ENCODE assay signal across 11 mouse cellular contexts in genomic region chr17:73723885-73724682, GRCm38 (mm10). TPM values are rescaled to one million over a fixed set of nuclear protein-coding genes. Genes with fewer than 3 reads are reported as not detected.
A peak's percentile ranks its signal among the peaks of the same experiment; 100 is the strongest.
DNase-seq lines count a peak whose midpoint lies in the region; ATAC-seq and TF ChIP-seq lines count a peak whose summit lies in the region.
"Had no signal": no experiment of that assay in that cellular context is flagged by ENCODE, and none has a peak within 500 bp of the region (broad histone marks: within the 10 kb centered on the region; RNA-seq: fewer than 3 reads in every experiment).

No protein-coding gene starts in this region.

- DNase-seq in forebrain, postnatal 0 days, result no peak
- DNase-seq in liver, postnatal 0 days, result no peak
- DNase-seq in embryonic facial prominence, embryonic 14.5 days (ENCODE audit: low spot score), result peak; percentile 50
- peak; percentile 30 for DNase-seq in thymus, postnatal 14 days
- no peak for DNase-seq in layer of hippocampus, postnatal 14 days (ENCODE audit: low spot score in 2 of 2)
- DNase-seq in right cerebral cortex, postnatal 25 days, result no peak

- no peak overlapping the region for H3K9ac ChIP-seq in forebrain, postnatal 0 days
- H3K9ac ChIP-seq in forebrain, embryonic 12.5 days, result no peak overlapping the region
- no peak overlapping the region for H3K9ac ChIP-seq in liver, postnatal 0 days (replicated peaks)
- no peak overlapping the region for H3K9ac ChIP-seq in liver, embryonic 12.5 days
- H3K9ac ChIP-seq in embryonic facial prominence, embryonic 14.5 days (ENCODE audit: low read depth, low read length), result no peak overlapping the region
- H3K9ac ChIP-seq: embryonic facial prominence, embryonic 13.5 days had no signal

- H3K27ac ChIP-seq in forebrain, postnatal 0 days (ENCODE audit: low read depth, low read length), result no peak overlapping the region
- H3K27ac ChIP-seq in forebrain, embryonic 12.5 days, result no peak overlapping the region
- H3K27ac ChIP-seq in liver, postnatal 0 days (ENCODE audit: low read depth), result no peak overlapping the region
- no peak overlapping the region for H3K27ac ChIP-seq in liver, embryonic 12.5 days
- H3K27ac ChIP-seq in embryonic facial prominence, embryonic 14.5 days (replicated peaks; ENCODE audit: low read depth, low read length), result no peak overlapping the region
- H3K27ac ChIP-seq: embryonic facial prominence, embryonic 13.5 days had no signal

- no peak; the same call in 1 of the 2 replicates for ATAC-seq in forebrain, postnatal 0 days
- no peak for ATAC-seq in forebrain, embryonic 12.5 days (ENCODE audit: low FRiP score)
- ATAC-seq in liver, postnatal 0 days, result no peak
- ATAC-seq in liver, embryonic 12.5 days, result no peak
- no peak for ATAC-seq in embryonic facial prominence, embryonic 14.5 days (ENCODE audit: low read depth)

- WGBS in forebrain, postnatal 0 days, result 53% methylated on average over 8 of the region's 8 CpGs
- 66% methylated on average over 8 of the region's 8 CpGs for WGBS in forebrain, embryonic 12.5 days
- 45% methylated on average over 8 of the region's 8 CpGs for WGBS in liver, postnatal 0 days (ENCODE audit: insufficient replicate concordance)
- WGBS in liver, embryonic 12.5 days (ENCODE audit: insufficient replicate concordance), result 54% methylated on average over 8 of the region's 8 CpGs
- WGBS in embryonic facial prominence, embryonic 14.5 days, result 55% methylated on average over 8 of the region's 8 CpGs

- peak; percentile 64 for TF ChIP-seq CTCF in forebrain, postnatal 0 days (IDR thresholded peaks at IDR 0.05; ENCODE audit: low read depth)
- peak; percentile 63 for TF ChIP-seq CTCF in liver, postnatal 0 days (IDR thresholded peaks at IDR 0.05; ENCODE audit: low read depth)

- TF ChIP-seq EP300 in liver, postnatal 0 days (IDR thresholded peaks at IDR 0.05; ENCODE audit: low read depth), result no peak

- H3K4me2 ChIP-seq in forebrain, postnatal 0 days (ENCODE audit: low read depth), result no peak overlapping the region
- no peak overlapping the region for H3K4me2 ChIP-seq in forebrain, embryonic 12.5 days
- H3K4me2 ChIP-seq in liver, postnatal 0 days (ENCODE audit: low read depth, low read length), result no peak overlapping the region
- H3K4me2 ChIP-seq in liver, embryonic 12.5 days, result no peak overlapping the region
- no peak overlapping the region for H3K4me2 ChIP-seq in embryonic facial prominence, embryonic 14.5 days (ENCODE audit: low read depth, low read length)
- H3K4me2 ChIP-seq: embryonic facial prominence, embryonic 13.5 days had no signal

- H3K4me1 ChIP-seq in forebrain, postnatal 0 days (ENCODE audit: insufficient read depth), result no peaks in the 10 kb centered on the region
- H3K4me1 ChIP-seq in forebrain, embryonic 12.5 days, result no peaks in the 10 kb centered on the region
- no peaks in the 10 kb centered on the region for H3K4me1 ChIP-seq in liver, postnatal 0 days (ENCODE audit: insufficient read depth)
- H3K4me1 ChIP-seq in liver, embryonic 12.5 days, result no peaks in the 10 kb centered on the region
- H3K4me1 ChIP-seq in embryonic facial prominence, embryonic 14.5 days (ENCODE audit: control insufficient read depth, insufficient read depth, low read length), result no peaks in the 10 kb centered on the region
- H3K4me1 ChIP-seq: embryonic facial prominence, embryonic 13.5 days had no signal

- H3K4me3 ChIP-seq in forebrain, postnatal 0 days (ENCODE audit: low read depth, low read length), result no peak overlapping the region
- H3K4me3 ChIP-seq in forebrain, embryonic 12.5 days (replicated peaks), result no peak overlapping the region
- H3K4me3 ChIP-seq in liver, postnatal 0 days (ENCODE audit: low read depth, low read length), result no peak overlapping the region
- no peak overlapping the region for H3K4me3 ChIP-seq in liver, embryonic 12.5 days
- no peak overlapping the region for H3K4me3 ChIP-seq in embryonic facial prominence, embryonic 14.5 days (ENCODE audit: low read depth, low read length)
- H3K4me3 ChIP-seq: embryonic facial prominence, embryonic 13.5 days had no signal

- no peaks in the 10 kb centered on the region for H3K9me3 ChIP-seq in forebrain, postnatal 0 days (ENCODE audit: low read length)
- H3K9me3 ChIP-seq in forebrain, embryonic 12.5 days, result no peaks in the 10 kb centered on the region
- no peaks in the 10 kb centered on the region for H3K9me3 ChIP-seq in liver, postnatal 0 days (ENCODE audit: low read length)
- no peaks in the 10 kb centered on the region for H3K9me3 ChIP-seq in liver, embryonic 12.5 days (replicated peaks)
- no peaks in the 10 kb centered on the region for H3K9me3 ChIP-seq in embryonic facial prominence, embryonic 14.5 days (ENCODE audit: control insufficient read depth, low read length)
- H3K9me3 ChIP-seq: embryonic facial prominence, embryonic 13.5 days had no signal

- no peaks in the 10 kb centered on the region for H3K27me3 ChIP-seq in forebrain, postnatal 0 days (ENCODE audit: insufficient read depth, low read length)
- no peaks in the 10 kb centered on the region for H3K27me3 ChIP-seq in forebrain, embryonic 12.5 days
- no peaks in the 10 kb centered on the region for H3K27me3 ChIP-seq in liver, postnatal 0 days (ENCODE audit: insufficient read depth, low read length)
- no peaks in the 10 kb centered on the region; the same call in 1 of the 2 replicates for H3K27me3 ChIP-seq in liver, embryonic 12.5 days (replicated peaks)
- H3K27me3 ChIP-seq in embryonic facial prominence, embryonic 14.5 days (replicated peaks; ENCODE audit: control insufficient read depth, insufficient read depth, low read length), result no peaks in the 10 kb centered on the region

- no peaks in the 10 kb centered on the region for H3K36me3 ChIP-seq in forebrain, postnatal 0 days (ENCODE audit: insufficient read depth)
- H3K36me3 ChIP-seq in forebrain, embryonic 12.5 days (replicated peaks), result no peaks in the 10 kb centered on the region
- no peaks in the 10 kb centered on the region for H3K36me3 ChIP-seq in liver, postnatal 0 days (replicated peaks; ENCODE audit: insufficient read depth, low read length)
- H3K36me3 ChIP-seq in liver, embryonic 12.5 days, result no peaks in the 10 kb centered on the region
- no peaks in the 10 kb centered on the region for H3K36me3 ChIP-seq in embryonic facial prominence, embryonic 14.5 days (ENCODE audit: control insufficient read depth, insufficient read depth, low read length)
- H3K36me3 ChIP-seq: embryonic facial prominence, embryonic 13.5 days had no signal

RNA-seq across cellular contexts. Expression of gene Galnt14, which starts 13.8 kb away (rescaled TPM):
- 14.3 and 17.8 TPM in 2 replicates for total RNA-seq in forebrain, postnatal 0 days (2014; rRNA removed)
- 16.7 and 16.8 TPM in 2 replicates for polyA plus RNA-seq in forebrain, postnatal 0 days (2015; fragmentation: Nextera tagmentation; extraction: Ambion mirVana)
- 7.3 and 10.6 TPM in 2 replicates for polyA plus RNA-seq in forebrain, embryonic 12.5 days (2016; fragmentation: Nextera tagmentation; extraction: Ambion mirVana)
- polyA plus RNA-seq in liver, postnatal 0 days (2015; fragmentation: Nextera tagmentation; extraction: Ambion mirVana), result 0.06 and 0.08 TPM in 2 replicates
- polyA plus RNA-seq in liver, embryonic 12.5 days (2016; fragmentation: Nextera tagmentation; extraction: Ambion mirVana), result 0.23 and 0.28 TPM in 2 replicates
- 5.1 and 5.6 TPM in 2 replicates for polyA plus RNA-seq in embryonic facial prominence, embryonic 14.5 days (2014; fragmentation: Nextera tagmentation; extraction: Ambion mirVana)
- 10 to 100 TPM; 19.4 to 21.8 TPM for total RNA-seq in layer of hippocampus, postnatal 14 days (2021)
- total RNA-seq: heart, postnatal 14 days had no signal
- polyA plus RNA-seq: liver, embryonic 16.5 days had no signal

Comparison
In these comparisons a context has a peak if more than half of its experiments do, and no peak if none do; other contexts are left out.
1. DNase-seq: peak in embryonic facial prominence, embryonic 14.5 days (single experiment) and thymus, postnatal 14 days (single experiment); none in forebrain, postnatal 0 days (single experiment), liver, postnatal 0 days (single experiment), layer of hippocampus, postnatal 14 days (0 of 2) and right cerebral cortex, postnatal 25 days (single experiment).